Mouse (Mus musculus) R1 (cell line): ENCODE data around the gene Kndc1.
A peak's percentile ranks its signal among the peaks of the same experiment; 100 is the strongest.

Experiments
- DNase-seq: peaks from one replicate; pipeline ENCODE4 v3.0.0-alpha.2; 2018; ENCODE audit warnings: low read depth, low spot score

Kndc1 gene

GRCm38 (mm10) chr7:139905261-139905660 lies 10.8 kb downstream of the Kndc1 start:
- DNase-seq = no peak

DNA sequence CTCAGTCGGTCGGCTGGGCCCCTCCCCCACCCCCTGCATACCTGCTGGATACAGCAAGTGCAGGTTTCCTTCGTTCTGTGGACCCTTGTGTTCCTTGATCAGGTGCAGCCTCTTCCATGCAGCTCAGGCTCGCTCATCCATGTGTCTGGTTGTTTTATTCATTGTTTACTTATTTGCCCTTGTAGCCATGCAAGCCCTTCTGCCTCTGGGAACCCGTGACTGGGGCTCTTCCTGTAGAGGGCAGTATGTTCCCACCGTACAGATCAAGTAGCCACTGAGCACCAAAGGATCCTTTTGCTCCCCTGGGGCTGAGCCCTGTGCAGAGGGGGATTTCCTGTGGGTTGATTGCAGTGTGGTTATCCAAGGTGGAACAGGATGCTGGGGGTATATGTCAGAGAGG lies 11.2 kb downstream of the Kndc1 start:
- peak; percentile 78 for DNase-seq

GRCm38 (mm10) chr7:139908176-139908575 lies 13.7 kb downstream of the Kndc1 start:
- DNase-seq = peak; percentile 29

GRCm38 (mm10) chr7:139909469-139909868 lies 15.0 kb downstream of the Kndc1 start:
- DNase-seq = no peak

GRCm38 (mm10) chr7:139910204-139910835 lies 15.8 kb downstream of the Kndc1 start:
- no peak for DNase-seq

DNA sequence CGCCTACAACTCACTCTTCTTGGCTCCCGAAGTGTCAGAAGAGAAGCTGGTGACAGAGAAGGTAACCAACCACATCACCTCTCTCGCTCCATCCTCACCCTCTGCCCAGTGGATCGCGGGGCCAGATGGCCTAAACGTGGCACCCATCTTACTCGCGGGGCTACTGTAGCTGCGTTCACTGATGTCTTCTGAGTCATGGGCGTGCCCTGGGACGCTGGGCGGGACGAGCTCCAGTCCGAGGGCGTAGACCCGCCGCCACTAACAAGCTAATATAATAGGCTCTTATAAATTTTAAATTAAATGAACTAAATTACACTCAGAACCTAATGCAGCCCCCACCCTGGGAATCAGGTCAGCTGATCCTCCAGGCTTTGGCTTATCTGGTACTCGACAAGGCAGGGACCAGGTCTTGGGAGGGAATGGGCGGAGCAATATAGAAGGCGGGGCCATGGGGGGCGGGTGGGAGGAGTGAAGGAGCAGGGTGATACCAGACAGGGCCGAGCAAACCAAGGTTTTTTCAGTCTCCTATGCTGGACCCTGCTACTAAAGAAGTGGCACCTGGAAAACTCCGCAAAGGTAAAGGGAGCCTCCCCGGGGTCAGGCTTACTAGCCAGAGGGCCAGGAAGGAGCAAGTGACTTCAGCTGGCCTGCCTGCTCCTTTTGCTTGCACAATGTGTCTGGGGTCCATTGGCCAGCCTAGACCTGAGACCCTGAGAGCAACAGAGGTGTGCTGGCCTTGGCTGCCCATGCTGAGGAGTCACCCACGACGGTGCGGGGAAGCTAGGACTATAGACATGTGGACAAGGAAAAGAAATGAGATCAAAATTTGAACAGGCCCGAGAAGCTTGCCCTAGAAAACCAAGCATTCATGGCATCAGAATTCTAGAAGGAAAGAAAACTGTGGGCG lies 19.9 kb downstream of the Kndc1 start:
- peak; percentile 82 for DNase-seq

DNA sequence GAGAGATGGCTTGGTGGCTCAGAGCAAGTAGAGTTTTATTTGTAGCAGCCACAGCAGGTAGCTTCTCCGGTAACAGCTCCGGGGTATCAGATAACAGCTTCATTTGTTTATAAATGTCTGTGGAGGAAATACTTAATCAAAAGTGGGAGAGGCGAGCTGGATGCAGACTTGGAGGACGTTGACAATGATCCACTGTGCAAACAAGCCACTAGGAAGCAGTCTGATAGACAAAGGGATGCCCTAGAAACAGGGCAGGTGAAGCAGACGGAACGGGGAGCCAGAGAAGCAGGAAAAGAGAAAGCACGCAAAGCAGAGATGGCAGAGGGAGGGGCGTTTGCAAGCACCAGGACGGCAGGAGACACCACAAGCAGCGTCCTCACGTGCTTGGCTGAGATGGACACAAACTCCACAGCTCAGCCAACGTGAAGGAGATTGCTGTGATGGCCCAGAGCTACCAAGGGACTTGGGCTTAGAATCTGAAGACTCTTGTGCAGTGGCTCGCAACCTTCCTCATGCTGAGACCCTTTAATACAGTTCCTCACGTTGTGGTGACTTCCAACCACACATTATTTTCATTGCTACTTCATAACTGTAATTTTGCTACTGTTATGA lies 21.3 kb downstream of the Kndc1 start:
- DNase-seq = peak; percentile 96

DNA sequence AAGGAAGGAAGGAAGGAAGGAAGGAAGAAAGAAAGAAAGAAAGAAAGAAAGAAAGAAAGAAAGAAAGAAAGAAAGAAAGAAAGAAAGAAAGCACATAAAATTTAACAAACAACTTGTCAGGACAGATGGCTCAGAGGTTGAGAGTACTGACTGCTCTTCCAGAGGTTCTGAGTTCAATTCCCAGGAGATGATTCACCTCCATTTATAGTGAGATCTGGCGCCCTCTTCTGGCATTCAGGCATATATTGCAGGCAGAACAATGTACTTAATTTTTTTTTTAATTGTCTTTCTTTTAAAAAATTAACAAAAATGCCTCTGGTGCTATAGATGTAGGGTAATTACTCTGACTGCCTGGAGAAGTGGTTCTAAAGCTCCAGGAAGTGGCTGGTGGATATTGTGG lies 21.8 kb downstream of the Kndc1 start:
- peak; percentile 66 for DNase-seq

DNA sequence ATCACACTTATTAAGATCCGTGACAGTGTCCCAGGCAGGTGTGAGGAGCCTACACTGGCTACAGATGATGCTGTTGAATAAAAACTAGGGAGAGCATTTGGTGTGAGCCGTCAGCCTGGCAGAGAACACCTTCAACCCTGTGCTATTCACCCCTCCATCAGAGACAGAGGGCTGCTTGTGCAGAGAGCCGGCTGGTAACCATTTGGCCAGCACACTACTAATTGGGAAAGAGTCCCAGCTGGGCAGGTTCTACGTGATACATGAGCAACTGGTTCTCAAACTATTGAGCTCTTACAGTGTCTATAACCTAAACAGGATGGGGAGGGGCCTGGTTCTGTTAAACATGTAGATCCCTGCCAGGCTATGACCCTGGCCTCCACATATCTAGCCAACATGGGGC lies 23.8 kb downstream of the Kndc1 start:
- no peak for DNase-seq

- peak; percentile 76 for DNase-seq
Measured at GRCm38 (mm10) chr7:139930732-139931131, 36.2 kb downstream of the Kndc1 start.

DNA sequence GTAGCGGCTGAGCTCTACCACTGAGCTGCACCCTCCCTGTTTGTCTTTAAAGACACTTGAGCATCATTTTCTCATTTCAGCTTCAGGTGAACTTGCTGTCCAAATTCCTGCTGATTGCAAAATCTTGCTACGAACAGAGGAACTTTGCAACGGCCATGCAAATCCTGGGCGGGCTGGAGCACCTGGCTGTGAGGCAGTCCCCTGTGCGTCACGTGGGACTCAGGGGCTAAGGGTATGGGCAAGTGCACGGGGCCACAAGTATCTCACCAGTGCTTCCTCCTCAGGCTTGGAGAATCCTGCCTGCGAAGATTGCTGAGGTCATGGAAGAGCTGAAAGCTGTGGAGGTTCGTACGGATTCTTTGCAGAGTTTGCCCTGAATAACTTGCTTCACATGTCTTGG lies 42.2 kb downstream of the Kndc1 start:
- DNase-seq = no peak

- DNase-seq = peak; percentile 59
Measured at GRCm38 (mm10) chr7:139937138-139937537, 42.6 kb downstream of the Kndc1 start.

DNA sequence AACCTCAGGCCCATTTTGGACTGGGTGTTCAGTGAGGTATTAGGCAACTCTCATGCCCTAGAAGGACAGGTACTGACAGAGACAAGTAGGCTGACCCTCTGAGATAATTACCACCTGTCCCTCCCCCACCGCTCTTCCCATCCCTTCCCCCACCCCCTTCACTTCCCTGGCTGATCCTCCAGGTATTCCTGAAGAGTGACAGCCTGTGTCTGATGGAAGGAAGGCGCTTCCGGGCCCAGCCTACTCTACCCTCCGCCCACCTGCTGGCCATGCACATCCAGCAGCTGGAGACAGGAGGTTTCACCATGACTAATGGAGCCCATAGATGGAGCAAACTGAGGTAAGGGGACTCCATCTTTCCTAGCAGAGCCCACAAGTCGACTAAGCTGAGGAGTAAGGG lies 43.3 kb downstream of the Kndc1 start:
- peak; percentile 64 for DNase-seq

DNA sequence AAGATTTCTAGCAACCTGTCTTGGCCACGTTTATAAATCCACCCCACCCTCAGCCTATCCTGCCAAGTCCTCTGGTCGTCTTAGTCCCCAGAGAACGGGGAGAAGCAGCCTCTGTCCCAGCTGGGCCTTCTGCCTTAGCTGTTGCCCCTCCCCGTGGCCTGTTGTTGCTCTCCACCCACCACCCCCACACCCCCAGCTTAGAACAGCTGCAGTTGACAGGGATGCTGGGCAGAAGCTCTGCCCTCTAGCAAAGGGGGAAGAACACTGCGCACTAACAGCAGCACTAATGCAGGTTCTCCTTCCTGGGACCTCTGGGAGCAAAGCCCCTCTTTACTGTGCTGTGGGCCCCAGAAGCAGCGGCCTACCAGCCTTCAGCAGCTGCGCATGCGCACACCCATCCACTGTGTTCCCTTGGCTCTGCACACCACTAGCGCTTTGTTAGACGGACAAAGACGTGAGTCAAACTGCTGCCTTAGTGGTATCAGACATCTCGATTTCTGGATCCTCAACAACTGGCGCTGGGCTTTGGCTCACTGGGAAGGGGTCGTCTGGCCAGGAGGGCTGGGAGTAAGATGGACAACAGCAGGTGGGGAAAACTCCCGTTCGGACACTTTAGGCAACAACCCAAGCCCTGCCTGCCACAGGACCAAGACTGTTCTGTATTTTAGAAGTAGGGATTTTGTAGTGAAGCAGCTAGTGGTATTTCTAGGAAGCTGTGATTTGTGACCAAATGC lies 46.1 kb downstream of the Kndc1 start:
- DNase-seq = peak; percentile 89

DNA sequence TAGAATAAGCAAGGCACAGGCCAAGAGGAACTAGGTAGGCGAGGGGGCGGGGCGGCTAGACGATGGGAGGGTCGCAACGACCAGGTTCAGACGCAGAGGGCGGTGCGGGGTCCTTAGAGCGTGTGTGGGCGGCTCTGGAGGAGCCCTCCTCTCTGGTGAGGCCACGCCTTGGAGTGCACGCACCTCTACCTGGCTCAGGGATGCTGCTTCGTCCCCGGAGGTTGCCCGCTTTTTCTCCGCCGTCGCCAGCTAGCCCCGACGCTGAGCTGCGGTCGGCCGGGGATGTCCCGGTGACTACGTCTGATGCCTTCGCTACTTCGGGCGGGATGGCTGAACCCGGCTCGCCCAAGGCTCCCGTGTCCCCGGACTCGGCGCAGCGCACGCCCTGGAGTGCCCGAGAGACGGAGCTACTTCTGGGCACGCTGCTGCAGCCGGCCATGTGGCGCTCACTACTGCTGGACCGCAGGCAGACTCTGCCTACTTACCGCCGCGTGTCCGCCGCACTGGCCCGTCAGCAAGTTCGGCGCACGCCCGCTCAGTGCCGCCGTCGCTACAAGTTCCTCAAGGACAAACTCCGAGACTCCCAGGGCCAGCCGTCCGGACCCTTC lies 49.3 kb downstream of the Kndc1 start, which contains the start of gene Utf1:
Gene Utf1 (plus strand): TSS at position 116 of the 608 bp plus-strand sequence.
- peak; percentile 98 for DNase-seq

- DNase-seq = peak; percentile 87
Measured at GRCm38 (mm10) chr7:139944291-139945240, 50.1 kb downstream of the Kndc1 start.

- peak; percentile 99 for DNase-seq
Measured at GRCm38 (mm10) chr7:139945516-139945915, 51.0 kb downstream of the Kndc1 start.

DNA sequence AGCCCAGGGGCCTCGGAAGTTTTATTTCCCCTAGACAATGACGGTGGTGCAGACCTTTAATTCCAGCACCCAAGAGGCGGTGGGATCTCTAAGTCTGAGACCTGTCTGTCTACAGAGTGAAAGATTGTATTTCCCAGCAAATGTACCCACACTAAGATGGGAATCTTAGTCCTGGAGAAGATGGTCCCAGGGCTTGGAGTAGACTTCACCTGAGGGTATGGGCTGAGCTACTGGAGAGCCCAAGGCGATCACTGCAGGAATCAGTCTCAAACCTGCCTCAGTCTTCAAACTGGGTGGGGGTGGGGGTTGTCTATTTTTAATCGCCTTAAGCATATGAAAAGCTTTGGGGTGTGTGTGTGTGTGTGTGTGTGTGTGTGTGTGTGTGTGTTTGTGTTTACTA lies 51.5 kb downstream of the Kndc1 start:
- peak; percentile 83 for DNase-seq

GRCm38 (mm10) chr7:139949893-139950282 lies 55.4 kb downstream of the Kndc1 start:
- DNase-seq = peak; percentile 96
